Mouse (Mus musculus) stomach, postnatal 0 days (tissue): ENCODE data around the gene 6430628N08Rik.

Source experiments
- CTCF ChIP-seq: IDR thresholded peaks from 2 replicates; pipeline ENCODE4 v1.5.1; 2016; ENCODE audit warnings: antibody characterized with exemption, low read depth, mild to moderate bottlenecking, moderate library complexity
- EP300 ChIP-seq: optimal IDR thresholded peaks from 2 replicates; pipeline ENCODE3; 2016; ENCODE audit warnings: antibody characterized with exemption

- no peak for TF ChIP-seq CTCF
- TF ChIP-seq EP300, result no peak
Measured at GRCm38 (mm10) chr4:115855100-115855499, 35.4 kb upstream of the 6430628N08Rik start.
